Mouse (Mus musculus): Measurements from ENCODE around the gene Csnka2ip. TPM values are rescaled to one million over a fixed set of nuclear protein-coding genes. Genes with fewer than 3 reads are reported as not detected.

The Csnka2ip gene
- polyA plus RNA-seq (2014; fragmentation: Illumina TruSeq; extraction: RNeasy Lipid Tissue Mini Kit (QIAGEN cat#74804); ENCODE audit: low read depth, low replicate concordance) = 816 TPM

DNA sequence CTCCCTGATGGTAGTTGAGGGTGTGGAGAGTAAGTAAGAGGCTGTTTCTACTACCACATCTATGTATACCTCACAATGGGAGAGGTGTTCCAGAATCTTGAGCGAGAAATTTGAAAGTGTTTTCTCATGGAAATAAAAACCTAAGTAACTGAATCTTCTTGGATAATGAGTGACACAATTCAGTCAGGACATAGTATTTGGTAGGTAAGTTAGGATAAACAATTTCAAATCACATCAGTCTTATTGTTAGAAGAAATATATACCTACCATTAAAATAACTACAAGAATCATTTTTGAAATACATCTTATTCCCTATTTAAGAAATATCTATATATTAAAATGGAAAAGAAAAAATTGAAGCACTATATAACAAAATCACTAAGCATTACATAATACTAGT is at the start of gene Csnka2ip:
Gene Csnka2ip, minus strand, starts transcription at position 101 of the 400 bp plus-strand sequence.

Other genes with a start within 250 kb of the Csnka2ip start
- 1,966 TPM for gene 4930453N24Rik, start 168.8 kb upstream of the Csnka2ip start, polyA plus RNA-seq (2014; fragmentation: Illumina TruSeq; extraction: RNeasy Lipid Tissue Mini Kit (QIAGEN cat#74804); ENCODE audit: low read depth, low replicate concordance)
- 552 TPM for gene Zfp654, start 249.2 kb upstream of the Csnka2ip start, polyA plus RNA-seq (2014; fragmentation: Illumina TruSeq; extraction: RNeasy Lipid Tissue Mini Kit (QIAGEN cat#74804); ENCODE audit: low read depth, low replicate concordance)
- gene Cggbp1, start 249.6 kb upstream of the Csnka2ip start, polyA plus RNA-seq (2014; fragmentation: Illumina TruSeq; extraction: RNeasy Lipid Tissue Mini Kit (QIAGEN cat#74804); ENCODE audit: low read depth, low replicate concordance) = 50.1 TPM